Mouse (Mus musculus) G1E (cell line): ENCODE data around the gene Cav1. TPM values are rescaled to one million over a fixed set of nuclear protein-coding genes. Genes with fewer than 3 reads are reported as not detected.

Experiments
- ATAC-seq: 2 replicates; pipeline ENCODE4 v1.8.0; 2016; ENCODE audit warnings: mild to moderate bottlenecking; ENCODE audit not compliant: insufficient number of reproducible peaks, poor library complexity, low FRiP score, severe bottlenecking; ENCODE audit errors: extremely low read depth
- DNase-seq: peaks from one replicate; pipeline ENCODE4 v3.0.0; 2012; ENCODE audit warnings: low spot score
- H3K27me3 ChIP-seq: 2 replicates; pipeline ENCODE4 v1.6.1; 2012; ENCODE audit warnings: mild to moderate bottlenecking, low read length, inconsistent platforms; ENCODE audit not compliant: insufficient read depth
- H3K36me3 ChIP-seq: replicated peaks from 2 replicates; pipeline ENCODE3; 2012; ENCODE audit warnings: mild to moderate bottlenecking, inconsistent platforms
- H3K4me1 ChIP-seq: 2 replicates; pipeline ENCODE4 v1.6.1; 2012; ENCODE audit warnings: low read depth, low read length, inconsistent platforms, mixed read lengths; ENCODE audit not compliant: insufficient read depth
- H3K4me3 ChIP-seq: 2 replicates; pipeline ENCODE4 v1.5.1; 2012; ENCODE audit warnings: low read depth, mild to moderate bottlenecking, inconsistent platforms, low read length, moderate library complexity, mixed read lengths
- H3K9me3 ChIP-seq: replicated peaks from 2 replicates; pipeline ENCODE4 v1.6.1; 2012; ENCODE audit warnings: inconsistent platforms
- CTCF ChIP-seq: IDR thresholded peaks from 2 replicates; pipeline ENCODE4 v1.5.1; 2012; ENCODE audit warnings: low read depth, low read length, inconsistent platforms, mixed read lengths
- GATA1 ChIP-seq: IDR thresholded peaks from 2 replicates; pipeline ENCODE4 v1.6.1; 2012; ENCODE audit warnings: borderline replicate concordance, low read length, inconsistent platforms, mixed read lengths
- GATA2 ChIP-seq: IDR thresholded peaks from 2 replicates; pipeline ENCODE4 v1.6.1; 2012; ENCODE audit warnings: low read depth, low read length, inconsistent platforms, borderline replicate concordance
- POLR2AphosphoS5 ChIP-seq: IDR thresholded peaks from 2 replicates; pipeline ENCODE4 v1.6.1; 2012; ENCODE audit warnings: low read depth, low read length, inconsistent platforms; ENCODE audit not compliant: insufficient replicate concordance
- TAL1 ChIP-seq: conservative IDR thresholded peaks from 2 replicates; pipeline ENCODE4 v1.6.1; 2012; ENCODE audit warnings: low read depth, low read length, inconsistent platforms, mixed read lengths
- polyA plus RNA-seq: library from polyadenylated mRNA; stranded (reverse); fragments of >175 nt; gene quantifications from 2 replicates; pipeline ENCODE4 v1.2.3, GENCODE M21; 2012
- total RNA-seq, 2 experiments: library from RNA; stranded (forward) in 1 of 2; stranded (reverse) in 1 of 2; fragments of 200-1000 nt in 1 of 2; fragments of >200 nt in 1 of 2; fragmentation: Nextera tagmentation in 1 of 2; gene quantifications; 2 replicates each; pipeline ENCODE4 v1.2.3; 2014 to 2017

Gene Cav1
- total and polyA plus RNA-seq, 3 experiments: not detected

DNA sequence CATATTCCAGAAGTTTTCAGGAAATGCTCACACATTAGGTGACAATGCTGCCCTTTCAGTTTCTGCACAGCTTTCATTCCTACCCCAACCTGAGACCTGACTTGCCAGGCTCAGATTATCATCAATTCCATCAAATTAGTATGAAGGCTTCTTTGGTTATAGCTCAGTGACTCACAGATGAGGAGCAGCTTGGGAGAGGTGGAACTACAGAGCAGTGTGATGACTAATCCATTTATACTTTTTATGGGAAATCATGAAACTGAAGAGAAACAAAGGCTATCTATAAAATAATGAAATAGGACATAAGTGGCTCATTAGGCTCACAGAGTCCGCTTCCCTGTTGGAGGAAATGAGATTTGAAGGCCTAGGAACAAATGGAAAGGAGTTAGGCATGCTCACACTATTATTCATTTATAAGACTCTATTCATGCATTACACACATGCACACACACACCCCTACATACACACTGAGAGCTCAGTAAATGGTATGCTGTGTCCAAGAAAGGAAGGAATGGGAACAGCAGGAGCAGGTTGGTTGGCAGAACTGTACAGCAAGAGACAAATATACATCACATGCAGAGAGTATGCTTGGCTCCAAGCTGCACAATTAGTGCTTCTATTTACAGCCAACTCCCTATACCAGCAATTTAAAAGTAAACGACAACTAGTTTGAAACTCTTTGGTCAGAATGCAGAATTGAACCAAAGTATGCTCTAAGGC is 82.0 kb downstream of the Cav1 start:
- Histone ChIP-seq H3K4me3 (no peak overlapping the region), H3K27me3 (peaks cover 2% of the 10 kb centered on the region; the same call in 1 of the 2 replicates), H3K36me3 (no peaks in the 10 kb centered on the region), H3K9me3 (no peaks in the 10 kb centered on the region), H3K4me1 (no peaks in the 10 kb centered on the region)
- no peak for DNase-seq
- TF ChIP-seq TAL1 (no peak), POLR2AphosphoS5 (no peak), CTCF (no peak), GATA2 (no peak), GATA1 (no peak)
- ATAC-seq: no peak

Other genes with a start within 250 kb of the Cav1 start
- not detected in 2 replicates for gene Tes, start 241.2 kb upstream of the Cav1 start, total RNA-seq (2014; fragmentation: Nextera tagmentation)
- 0.06 and 0.22 TPM in 2 replicates for gene Tes, start 241.2 kb upstream of the Cav1 start, total RNA-seq (2017)
- gene Tes, start 241.2 kb upstream of the Cav1 start, polyA plus RNA-seq: not detected in 2 replicates
- gene Cav2, start 25.1 kb upstream of the Cav1 start, total RNA-seq (2014; fragmentation: Nextera tagmentation): not detected in 2 replicates
- 0.11 TPM in 1 of 2 replicates, not detected in the other for gene Cav2, start 25.1 kb upstream of the Cav1 start, total RNA-seq (2017)
- not detected in 2 replicates for gene Cav2, start 25.1 kb upstream of the Cav1 start, polyA plus RNA-seq
- not detected in 2 replicates for gene Met, start 157.5 kb downstream of the Cav1 start, total RNA-seq (2014; fragmentation: Nextera tagmentation)
- 0.12 and 0.49 TPM in 2 replicates for gene Met, start 157.5 kb downstream of the Cav1 start, total RNA-seq (2017)
- gene Met, start 157.5 kb downstream of the Cav1 start, polyA plus RNA-seq: not detected in 2 replicates